Mouse (Mus musculus): Measurements from ENCODE around the gene Pla2g3. TPM values are rescaled to one million over a fixed set of nuclear protein-coding genes. Genes with fewer than 3 reads are reported as not detected.

Pla2g3 gene
- polyA plus RNA-seq, 1 experiment: 3.1 TPM

GRCm38 (mm10) chr11:3519051-3519726 is 31.1 kb downstream of the Pla2g3 start:
- no peak for DNase-seq (ENCODE audit: extremely low spot score in 1 of 2, low spot score in 1 of 2)

- no peak for DNase-seq (ENCODE audit: extremely low spot score in 1 of 2, low spot score in 1 of 2)
Observed at GRCm38 (mm10) chr11:3519756-3520398, 31.8 kb downstream of the Pla2g3 start.

- DNase-seq (ENCODE audit: extremely low spot score in 1 of 2, low spot score in 1 of 2): no peak
Observed at GRCm38 (mm10) chr11:3520919-3521318, 32.8 kb downstream of the Pla2g3 start.

GRCm38 (mm10) chr11:3521339-3522224 is 33.5 kb downstream of the Pla2g3 start:
- DNase-seq (ENCODE audit: extremely low spot score in 1 of 2, low spot score in 1 of 2): no peak

- DNase-seq (ENCODE audit: extremely low spot score in 1 of 2, low spot score in 1 of 2): no peak
Observed at GRCm38 (mm10) chr11:3522285-3523000, 34.4 kb downstream of the Pla2g3 start.

- DNase-seq (ENCODE audit: extremely low spot score in 1 of 2, low spot score in 1 of 2): no peak
Observed at GRCm38 (mm10) chr11:3523840-3524582, 35.9 kb downstream of the Pla2g3 start.

GRCm38 (mm10) chr11:3525560-3525959 is 37.5 kb downstream of the Pla2g3 start:
- DNase-seq (ENCODE audit: extremely low spot score in 1 of 2, low spot score in 1 of 2): no peak

- no peak for DNase-seq (ENCODE audit: extremely low spot score in 1 of 2, low spot score in 1 of 2)
Observed at GRCm38 (mm10) chr11:3526207-3526606, 38.1 kb downstream of the Pla2g3 start.

GRCm38 (mm10) chr11:3526979-3527738 is 39.1 kb downstream of the Pla2g3 start:
- no peak for DNase-seq (ENCODE audit: extremely low spot score in 1 of 2, low spot score in 1 of 2)

GRCm38 (mm10) chr11:3527766-3528165 is 39.7 kb downstream of the Pla2g3 start:
- DNase-seq (ENCODE audit: extremely low spot score in 1 of 2, low spot score in 1 of 2): no peak

- DNase-seq (ENCODE audit: extremely low spot score in 1 of 2, low spot score in 1 of 2): no peak
Observed at GRCm38 (mm10) chr11:3528208-3528607, 40.1 kb downstream of the Pla2g3 start.

GRCm38 (mm10) chr11:3529476-3530252 is 41.6 kb downstream of the Pla2g3 start:
- DNase-seq (ENCODE audit: extremely low spot score in 1 of 2, low spot score in 1 of 2): no peak

- DNase-seq (ENCODE audit: extremely low spot score in 1 of 2, low spot score in 1 of 2): no peak
Observed at GRCm38 (mm10) chr11:3530731-3531130, 42.6 kb downstream of the Pla2g3 start.

- DNase-seq (ENCODE audit: extremely low spot score in 1 of 2, low spot score in 1 of 2): no peak
Observed at GRCm38 (mm10) chr11:3531634-3532033, 43.5 kb downstream of the Pla2g3 start.

- DNase-seq (ENCODE audit: extremely low spot score in 1 of 2, low spot score in 1 of 2): no peak
Observed at GRCm38 (mm10) chr11:3532101-3532931, 44.2 kb downstream of the Pla2g3 start.

GRCm38 (mm10) chr11:3533406-3533932 is 45.4 kb downstream of the Pla2g3 start:
- DNase-seq (ENCODE audit: extremely low spot score in 1 of 2, low spot score in 1 of 2): no peak

- DNase-seq (ENCODE audit: extremely low spot score in 1 of 2, low spot score in 1 of 2): no peak
Observed at GRCm38 (mm10) chr11:3534956-3535355, 46.9 kb downstream of the Pla2g3 start.
